Mouse (Mus musculus): ENCODE measurements at regions not wholly inside any gene's neighbourhood (a gene's known extent, or its start where the extent isn't known, plus 50 kb on each side); places are given as distances from the start of the nearest gene placed in this dataset.
A peak's percentile ranks its signal among the peaks of the same experiment; 100 is the strongest.
"Not testable (repeated sequence)": the region's sequence is repeated elsewhere in the genome, so short reads cannot be mapped to it uniquely, and the experiment has no call there.

GRCm38 (mm10) chr10:6598586-6598985 is 159.7 kb upstream of the Oprm1 start:
- DNase-seq = not testable (repeated sequence)

- DNase-seq = no peak
Observed at GRCm38 (mm10) chr10:6647576-6647975, 110.7 kb upstream of the Oprm1 start.

GRCm38 (mm10) chr10:6685308-6686080 is 72.8 kb upstream of the Oprm1 start:
- DNase-seq = peak; percentile 3

DNA sequence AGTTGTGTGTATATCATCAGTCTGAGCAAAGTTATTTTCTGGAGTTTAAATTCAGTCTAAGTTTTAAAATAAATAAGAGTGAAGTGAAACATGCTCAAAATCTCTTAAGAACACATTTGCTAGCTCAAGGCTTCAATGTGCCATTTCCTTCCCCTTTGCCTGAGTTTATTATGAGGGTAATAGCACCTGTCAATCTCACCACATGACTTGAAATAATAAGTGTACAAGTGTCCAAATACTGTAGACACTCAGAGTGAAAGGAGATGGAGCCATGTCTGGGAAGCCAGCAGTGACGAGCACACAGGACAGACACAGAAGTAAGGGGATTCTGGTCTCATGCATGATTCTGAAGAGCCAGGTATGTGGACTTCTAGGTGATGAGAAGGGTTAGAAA is 72.2 kb upstream of the Oprm1 start:
- no peak for DNase-seq
